Mouse (Mus musculus): ENCODE data around the gene 2010300C02Rik. TPM values are rescaled to one million over a fixed set of nuclear protein-coding genes. Genes with fewer than 3 reads are reported as not detected.

The 2010300C02Rik gene
- polyA plus RNA-seq, 1 experiment from 2014 or later: 8.5 TPM

GRCm38 (mm10) chr1:37565396-37565795, 154.5 kb downstream of the 2010300C02Rik start:
- WGBS: 42% methylated on average over 6 of the region's 6 CpGs
- DNase-seq (no peak), ATAC-seq (ENCODE audit: insufficient read depth) (no peak)
- H3K9me3 ChIP-seq (ENCODE audit: low read depth, low read length): no peaks in the 10 kb centered on the region
- no peak overlapping the region for H3K9ac ChIP-seq
- no peaks in the 10 kb centered on the region for H3K4me1 ChIP-seq (ENCODE audit: insufficient read depth)
- no peak overlapping the region for H3K4me3 ChIP-seq (ENCODE audit: low read depth, low read length)
- no peak for TF ChIP-seq CTCF (IDR thresholded peaks at IDR 0.05; ENCODE audit: low read depth)
- H3K36me3 ChIP-seq (ENCODE audit: insufficient read depth): no peaks in the 10 kb centered on the region
- no peaks in the 10 kb centered on the region for H3K27me3 ChIP-seq (ENCODE audit: insufficient read depth, low read length)
- H3K4me2 ChIP-seq: no peak overlapping the region
- no peak overlapping the region for H3K27ac ChIP-seq (ENCODE audit: low read depth)

GRCm38 (mm10) chr1:37561955-37562354, 157.9 kb downstream of the 2010300C02Rik start:
- Histone ChIP-seq H3K36me3 (ENCODE audit: insufficient read depth) (no peaks in the 10 kb centered on the region), H3K27me3 (ENCODE audit: insufficient read depth, low read length) (no peaks in the 10 kb centered on the region), H3K4me3 (ENCODE audit: low read depth, low read length) (no peak overlapping the region), H3K4me2 (no peak overlapping the region), H3K9ac (no peak overlapping the region), H3K27ac (ENCODE audit: low read depth) (no peak overlapping the region), H3K9me3 (ENCODE audit: low read depth, low read length) (no peaks in the 10 kb centered on the region), H3K4me1 (ENCODE audit: insufficient read depth) (no peaks in the 10 kb centered on the region)
- DNase-seq (no peak), ATAC-seq (ENCODE audit: insufficient read depth) (no peak)
- no peak for TF ChIP-seq CTCF (IDR thresholded peaks at IDR 0.05; ENCODE audit: low read depth)
- WGBS: 86% methylated on average over 3 of the region's 3 CpGs

Other genes with a start within 250 kb of the 2010300C02Rik start
- gene Mgat4a, start 179.1 kb downstream of the 2010300C02Rik start, polyA plus RNA-seq (2014; fragmentation: Nextera tagmentation; extraction: Ambion mirVana): 4.8 and 6.0 TPM in 2 replicates
- gene Tsga10, start 146.3 kb upstream of the 2010300C02Rik start, polyA plus RNA-seq (2014; fragmentation: Nextera tagmentation; extraction: Ambion mirVana): 7.7 TPM in 2 replicates
- gene Lipt1, start 151.7 kb upstream of the 2010300C02Rik start, polyA plus RNA-seq (2014; fragmentation: Nextera tagmentation; extraction: Ambion mirVana): 7.2 and 9.4 TPM in 2 replicates
- gene Mitd1, start 170.3 kb upstream of the 2010300C02Rik start, polyA plus RNA-seq (2014; fragmentation: Nextera tagmentation; extraction: Ambion mirVana): 24.2 and 26.4 TPM in 2 replicates
- gene Mrpl30, start 170.4 kb upstream of the 2010300C02Rik start, polyA plus RNA-seq (2014; fragmentation: Nextera tagmentation; extraction: Ambion mirVana): 247 and 261 TPM in 2 replicates
- not detected in 2 replicates for gene Lyg2, start 196.4 kb upstream of the 2010300C02Rik start, polyA plus RNA-seq (2014; fragmentation: Nextera tagmentation; extraction: Ambion mirVana)
- not detected in 2 replicates for gene Lyg1, start 237.7 kb upstream of the 2010300C02Rik start, polyA plus RNA-seq (2014; fragmentation: Nextera tagmentation; extraction: Ambion mirVana)

Measured in lung, embryonic 14.5 days (tissue).